Mouse (Mus musculus) small intestine, adult 2 months (tissue): Measurements from ENCODE around the gene Hivep1. TPM values are rescaled to one million over a fixed set of nuclear protein-coding genes. Genes with fewer than 3 reads are reported as not detected.
A peak's percentile ranks its signal among the peaks of the same experiment; 100 is the strongest.

Source experiments
- H3K27ac ChIP-seq: fragments of 200-500 bp; 2 replicates; pipeline ENCODE4 v1.5.1; 2012; ENCODE audit warnings: low read depth, low read length, control low read depth, inconsistent platforms; ENCODE audit not compliant: insufficient read depth
- H3K27me3 ChIP-seq: fragments of 200-500 bp; 2 replicates; pipeline ENCODE4 v1.6.1; 2012; ENCODE audit warnings: mild to moderate bottlenecking, moderate library complexity, low read length, inconsistent platforms; ENCODE audit not compliant: control insufficient read depth, insufficient read depth
- H3K36me3 ChIP-seq: fragments of 200-500 bp; 2 replicates; pipeline ENCODE4 v1.6.1; 2012; ENCODE audit warnings: mild to moderate bottlenecking, low read length, control low read depth, inconsistent platforms; ENCODE audit not compliant: control insufficient read depth, insufficient read depth
- H3K4me1 ChIP-seq: fragments of 200-500 bp; 2 replicates; pipeline ENCODE4 v1.6.1; 2012; ENCODE audit warnings: low read length, inconsistent platforms, mixed read lengths; ENCODE audit not compliant: control insufficient read depth, insufficient read depth, insufficient read length
- H3K4me3 ChIP-seq: fragments of 200-500 bp; 2 replicates; pipeline ENCODE4 v1.5.1; 2012; ENCODE audit warnings: low read depth, mild to moderate bottlenecking, control low read depth, inconsistent platforms, low read length, moderate library complexity
- CTCF ChIP-seq: fragments of 200-500 bp; IDR thresholded peaks from 2 replicates; pipeline ENCODE4 v1.5.1; 2012; ENCODE audit warnings: low read depth, mild to moderate bottlenecking, control low read depth, inconsistent platforms, low read length, moderate library complexity, mixed read lengths; ENCODE audit not compliant: insufficient replicate concordance, insufficient read length; ENCODE audit errors: extremely low read depth
- POLR2A ChIP-seq: fragments of 200-500 bp; IDR thresholded peaks from 2 replicates; pipeline ENCODE4 v1.6.1; 2012; ENCODE audit warnings: low read depth, mild to moderate bottlenecking, control low read depth, inconsistent platforms, low read length, moderate library complexity
- WGBS: fragments of 180-500 bp; shearing (Covaris S2); methylation state at CpG from one replicate; pipeline ENCODE4 v1.1.7; 2018; 5-methylcytosine and 5-hydroxymethylcytosine counted together
- polyA plus RNA-seq: library from polyadenylated mRNA; depleted of rRNA; stranded (reverse); fragments of >200 nt; gene quantifications from 2 replicates; pipeline ENCODE4 v1.2.3, GENCODE M21; 2012

The Hivep1 gene
- polyA plus RNA-seq, 1 experiment = 27.9 TPM

GRCm38 (mm10) chr13:42049774-42050125, 2.1 kb upstream of the Hivep1 start:
- Histone ChIP-seq H3K36me3 (no peaks in the 10 kb centered on the region), H3K27me3 (no peaks in the 10 kb centered on the region), H3K4me3 (peak overlapping the region; percentile 76), H3K4me1 (peaks cover 6% of the 10 kb centered on the region; the same call in 1 of the 2 replicates), H3K27ac (peak overlapping the region; percentile 66)
- under 1% methylated on average over 8 of the region's 8 CpGs for WGBS
- TF ChIP-seq POLR2A = no peak
- no peak for TF ChIP-seq CTCF

GRCm38 (mm10) chr13:42050160-42050559, 1.7 kb upstream of the Hivep1 start:
- peaks cover 6% of the 10 kb centered on the region; the same call in 1 of the 2 replicates for H3K4me1 ChIP-seq
- H3K4me3 ChIP-seq = no peak overlapping the region
- TF ChIP-seq POLR2A = no peak
- no peak overlapping the region for H3K27ac ChIP-seq
- 1% methylated on average over 3 of the region's 3 CpGs for WGBS
- H3K36me3 ChIP-seq = no peaks in the 10 kb centered on the region; the same call in 1 of the 2 replicates
- H3K27me3 ChIP-seq = no peaks in the 10 kb centered on the region

- Histone ChIP-seq H3K4me1 (peaks cover 6% of the 10 kb centered on the region; the same call in 1 of the 2 replicates), H3K36me3 (peaks cover 4% of the 10 kb centered on the region; the same call in 1 of the 2 replicates), H3K27ac (peak overlapping the region; percentile 95), H3K27me3 (no peaks in the 10 kb centered on the region), H3K4me3 (peak overlapping the region; percentile 87)
- under 1% methylated on average over 10 of the region's 10 CpGs for WGBS
- no peak for TF ChIP-seq CTCF
- TF ChIP-seq POLR2A = no peak
Measured at GRCm38 (mm10) chr13:42050880-42051201, 980 bp upstream of the Hivep1 start.

- WGBS = under 1% methylated on average over 41 of the region's 51 CpGs
- H3K27me3 ChIP-seq = no peaks in the 10 kb centered on the region
Measured at GRCm38 (mm10) chr13:42051202-42051906, 467 bp upstream of the Hivep1 start.

GRCm38 (mm10) chr13:42052696-42053541, 1.1 kb downstream of the Hivep1 start:
- TF ChIP-seq POLR2A (no peak), CTCF (no peak)
- Histone ChIP-seq H3K27me3 (no peaks in the 10 kb centered on the region), H3K36me3 (peaks cover 15% of the 10 kb centered on the region), H3K4me3 (peak overlapping the region; percentile 95), H3K4me1 (peaks cover 6% of the 10 kb centered on the region; the same call in 1 of the 2 replicates), H3K27ac (peak overlapping the region; percentile 82)
- WGBS = under 1% methylated on average over 41 of the region's 41 CpGs

More at GRCm38 (mm10) chr13:42051202-42051906, 467 bp upstream of the Hivep1 start:
- TF ChIP-seq CTCF (no peak), POLR2A (no peak; the same call in 1 of the 2 replicates)
- peak overlapping the region; percentile 95 for H3K27ac ChIP-seq
- H3K4me3 ChIP-seq = peak overlapping the region; percentile 87
- H3K36me3 ChIP-seq = peaks cover 8% of the 10 kb centered on the region
- peaks cover 6% of the 10 kb centered on the region; the same call in 1 of the 2 replicates for H3K4me1 ChIP-seq

- TF ChIP-seq POLR2A (no peak), CTCF (no peak)
- H3K4me1 ChIP-seq = peaks cover 6% of the 10 kb centered on the region; the same call in 1 of the 2 replicates
- no peaks in the 10 kb centered on the region for H3K27me3 ChIP-seq
- no peak overlapping the region for H3K27ac ChIP-seq
- H3K36me3 ChIP-seq = peaks cover 20% of the 10 kb centered on the region
- WGBS = 11% methylated on average over 2 of the region's 2 CpGs
- no peak overlapping the region for H3K4me3 ChIP-seq
Measured at GRCm38 (mm10) chr13:42053656-42054055, 1.8 kb downstream of the Hivep1 start.

GRCm38 (mm10) chr13:42054138-42054537, 2.3 kb downstream of the Hivep1 start:
- Histone ChIP-seq H3K36me3 (peaks cover 20% of the 10 kb centered on the region), H3K27ac (no peak overlapping the region), H3K4me3 (no peak overlapping the region), H3K4me1 (peaks cover 6% of the 10 kb centered on the region; the same call in 1 of the 2 replicates), H3K27me3 (no peaks in the 10 kb centered on the region)
- TF ChIP-seq CTCF = no peak
- no peak for TF ChIP-seq POLR2A
- WGBS = 20% methylated on average over 3 of the region's 3 CpGs
